Mouse (Mus musculus): ENCODE results near the gene Arl6ip4.
A peak's percentile ranks its signal among the peaks of the same experiment; 100 is the strongest.

Arl6ip4 gene

DNA sequence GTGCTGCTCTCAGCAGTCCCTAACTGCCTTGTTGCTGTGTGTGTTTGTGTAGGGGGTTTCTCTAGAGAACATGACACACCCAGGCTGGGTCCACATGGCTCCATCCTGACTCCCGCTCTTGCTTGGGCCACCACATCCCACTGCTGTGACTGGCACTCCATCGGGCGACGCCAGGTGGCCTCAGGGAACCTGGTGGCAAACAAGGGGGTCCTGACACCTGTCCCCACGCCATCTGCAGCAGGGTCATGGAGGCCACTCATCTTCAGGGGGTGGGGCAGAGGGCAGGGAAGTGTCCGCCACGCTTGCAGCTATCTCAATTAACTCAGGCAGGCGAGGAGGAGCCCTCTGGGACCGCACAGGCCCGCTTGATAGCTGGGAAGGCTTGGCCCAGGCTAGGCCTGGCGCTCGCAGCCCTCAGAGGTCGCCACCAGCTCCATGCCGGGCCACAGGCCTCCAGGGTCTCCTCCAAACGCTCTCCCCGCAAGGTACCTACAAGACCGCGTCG, 20.8 kb upstream of the Arl6ip4 start:
- DNase-seq (ENCODE audit: low read depth) = no peak

DNA sequence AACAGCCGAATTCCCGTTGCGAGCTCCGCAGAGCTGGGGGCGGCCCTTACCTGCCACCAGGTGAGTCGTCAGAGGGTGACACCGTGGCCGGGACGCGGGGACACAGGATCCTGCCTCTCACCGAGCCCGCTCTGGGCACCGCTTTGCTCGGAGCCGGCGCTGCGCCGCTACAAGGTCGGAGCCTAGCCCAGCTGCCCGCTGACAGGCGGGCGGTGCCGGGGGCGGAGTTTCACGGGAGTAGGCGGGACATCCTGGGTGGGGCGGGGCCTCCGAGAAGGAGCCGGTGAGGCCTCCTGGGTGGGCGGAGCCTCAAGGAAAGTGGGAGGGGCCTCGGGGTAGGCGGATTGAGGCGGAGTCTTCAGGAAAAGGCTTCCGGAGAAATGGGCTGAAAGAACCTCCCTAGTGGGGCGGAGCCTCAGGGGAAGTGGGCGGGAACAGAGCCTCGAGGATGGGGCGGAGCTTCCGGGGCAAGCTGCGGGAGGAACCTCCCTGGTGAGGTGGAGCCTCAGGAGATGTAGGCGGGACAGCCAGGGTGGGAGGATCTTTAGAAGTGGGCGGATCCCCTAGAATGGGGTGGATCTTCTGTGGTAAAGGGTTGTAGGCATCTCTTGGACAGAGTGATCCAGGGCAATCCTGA, 20.2 kb upstream of the Arl6ip4 start, which contains the start of gene Abcb9:
Gene Abcb9 (minus strand): TSS at position 203 of the 637 bp plus-strand sequence.
- peak; percentile 99 for DNase-seq (ENCODE audit: low read depth)

DNA sequence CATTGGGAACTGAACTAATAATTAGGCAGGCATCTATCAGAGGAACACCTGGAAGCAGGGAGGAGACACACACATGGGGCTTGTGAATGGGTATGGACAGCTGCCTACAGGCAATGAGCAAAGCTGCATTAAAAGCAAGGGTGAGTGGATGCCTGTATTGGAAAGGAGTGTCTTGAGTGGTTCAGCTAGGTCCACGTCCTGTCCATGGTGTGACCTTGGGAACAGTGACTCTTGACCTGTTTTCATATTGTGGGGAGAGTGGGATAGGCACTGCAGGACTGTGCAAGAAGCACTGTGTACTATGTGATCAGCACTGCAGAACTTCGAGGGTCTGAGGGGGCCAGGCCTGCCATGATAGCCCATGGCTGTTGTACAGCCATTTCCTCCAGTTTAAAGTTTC, 17.0 kb upstream of the Arl6ip4 start:
- no peak for DNase-seq (ENCODE audit: low read depth)

DNA sequence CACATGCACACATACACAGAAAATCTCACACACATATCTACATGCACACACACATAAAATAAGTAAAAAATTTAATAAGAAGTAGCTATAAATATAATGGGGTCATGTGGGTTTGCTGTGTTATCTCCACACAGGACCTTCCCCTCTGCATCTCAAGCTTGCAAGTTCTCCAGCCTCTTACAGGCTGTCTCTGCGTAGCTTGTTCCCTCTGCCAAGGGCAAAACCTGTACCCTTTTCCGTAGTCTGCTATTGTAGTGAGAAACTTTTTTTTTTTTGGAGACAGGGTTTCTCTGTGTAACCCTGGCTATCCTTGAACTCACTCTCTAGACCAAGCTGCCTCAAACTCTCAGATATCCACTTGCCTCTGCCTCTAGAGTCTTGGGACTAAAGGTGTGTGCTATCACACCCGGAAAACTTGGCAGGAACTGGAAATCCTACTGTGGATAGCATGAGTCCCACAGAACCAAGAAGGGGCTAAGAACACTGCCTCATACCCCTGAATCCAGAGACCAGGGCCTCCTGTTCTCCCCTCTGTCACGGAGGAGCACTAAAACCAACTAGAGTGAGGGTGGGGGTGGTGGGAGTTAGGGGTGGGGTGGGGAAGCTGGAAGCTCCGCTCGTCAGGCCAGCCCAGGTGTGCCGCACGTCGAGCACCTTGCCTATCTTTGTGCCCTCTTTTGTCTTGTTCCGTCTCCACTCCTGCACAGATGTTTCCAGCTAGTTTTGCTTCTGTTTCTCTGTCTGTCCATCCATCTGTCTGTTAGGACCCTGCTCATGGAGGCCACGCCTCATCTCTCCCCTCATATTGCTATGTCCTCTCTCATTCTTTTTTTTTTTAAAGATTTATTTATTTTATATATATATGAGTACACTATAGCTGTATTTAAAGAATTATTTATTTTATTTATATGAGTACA, 15.5 kb upstream of the Arl6ip4 start:
- DNase-seq (ENCODE audit: low read depth) = no peak

DNA sequence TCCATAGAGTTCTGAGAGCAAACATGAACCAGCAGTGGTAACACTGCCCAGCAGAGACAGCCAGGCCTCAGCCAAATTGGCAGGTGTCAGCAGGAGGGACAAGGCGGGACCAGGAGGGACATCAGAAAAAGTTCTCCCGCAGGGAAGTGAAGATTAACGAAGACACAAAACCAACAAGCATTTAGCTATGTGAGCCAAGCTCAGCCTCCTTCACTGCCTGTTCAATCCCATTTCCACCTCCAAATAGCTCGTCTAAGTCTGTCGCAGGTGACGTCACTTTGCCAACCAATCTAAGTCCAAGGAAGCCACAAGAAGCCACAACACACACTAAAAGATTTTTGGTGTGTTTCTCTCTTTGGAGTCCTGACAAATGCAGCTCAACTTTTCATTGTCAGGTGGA, 13.6 kb upstream of the Arl6ip4 start:
- DNase-seq (ENCODE audit: low read depth) = no peak

DNA sequence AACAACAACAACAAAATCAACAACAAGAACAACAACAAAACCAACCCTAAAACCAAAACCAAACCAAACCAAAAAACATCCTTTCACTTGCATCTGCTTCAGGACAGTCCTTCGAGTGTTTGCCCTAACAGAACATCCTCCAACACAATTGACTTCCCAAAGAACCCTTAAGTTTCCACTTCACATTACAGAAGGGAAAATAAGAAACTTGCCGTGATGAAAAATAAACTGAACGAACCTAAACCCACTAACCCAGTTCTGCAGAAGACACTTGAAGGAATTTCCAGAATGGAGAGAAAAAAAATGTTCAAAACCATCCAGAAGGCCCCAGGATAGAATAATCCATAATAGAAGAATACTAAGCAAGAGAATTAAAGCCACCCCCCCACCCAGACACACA, 12.9 kb upstream of the Arl6ip4 start:
- DNase-seq (ENCODE audit: low read depth) = no peak

DNA sequence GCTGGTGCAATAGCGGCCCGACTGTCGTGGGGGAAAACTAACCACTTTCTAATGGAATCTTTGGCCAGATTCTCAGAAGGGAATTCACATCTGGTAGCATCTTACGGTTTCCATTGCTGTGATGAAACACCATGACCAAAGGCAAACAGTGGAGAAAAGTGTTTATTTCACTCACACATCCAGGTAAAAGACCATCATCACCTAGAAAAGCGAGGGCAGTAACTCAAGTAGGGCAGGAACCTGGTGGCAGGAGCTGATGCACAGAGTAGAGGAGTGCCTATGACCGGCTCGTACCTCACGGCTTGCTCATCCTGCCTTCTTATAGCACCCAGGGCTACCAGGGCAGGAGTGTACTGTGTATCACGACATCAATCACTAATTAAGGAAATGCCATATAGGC, 12.3 kb upstream of the Arl6ip4 start:
- no peak for DNase-seq (ENCODE audit: low read depth)

DNA sequence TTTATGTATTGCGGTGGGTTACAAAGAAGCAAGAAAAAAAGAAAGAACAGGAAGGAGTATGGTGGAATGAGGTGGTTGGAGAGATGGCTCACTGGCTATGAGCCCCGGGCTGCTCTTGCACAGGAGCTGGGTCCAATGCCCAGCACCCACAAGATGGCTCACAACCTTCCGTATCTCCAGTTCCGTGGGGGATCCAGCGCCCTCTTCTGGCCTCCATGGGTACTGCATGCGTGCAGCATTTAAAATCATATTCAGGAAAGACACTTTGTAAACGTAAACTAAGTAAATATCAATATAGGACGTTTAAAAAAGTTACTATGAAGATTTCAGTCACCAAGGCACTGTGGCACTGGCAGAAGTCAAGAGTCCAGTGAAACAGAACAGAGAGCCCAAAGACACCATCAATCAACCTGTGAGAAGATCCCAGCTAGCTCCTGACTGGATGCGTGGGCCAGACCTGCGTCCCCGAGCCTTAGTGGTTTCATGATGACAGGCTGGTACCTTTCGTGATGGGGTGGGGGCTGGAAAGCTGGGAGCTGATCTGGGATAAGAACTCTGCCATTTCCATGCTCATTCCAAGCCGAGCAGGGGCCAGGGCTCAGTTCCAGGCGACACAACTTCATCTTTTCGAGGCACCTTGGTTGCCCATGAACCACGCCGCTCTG, 4.7 kb upstream of the Arl6ip4 start:
- no peak for DNase-seq (ENCODE audit: low read depth)

DNA sequence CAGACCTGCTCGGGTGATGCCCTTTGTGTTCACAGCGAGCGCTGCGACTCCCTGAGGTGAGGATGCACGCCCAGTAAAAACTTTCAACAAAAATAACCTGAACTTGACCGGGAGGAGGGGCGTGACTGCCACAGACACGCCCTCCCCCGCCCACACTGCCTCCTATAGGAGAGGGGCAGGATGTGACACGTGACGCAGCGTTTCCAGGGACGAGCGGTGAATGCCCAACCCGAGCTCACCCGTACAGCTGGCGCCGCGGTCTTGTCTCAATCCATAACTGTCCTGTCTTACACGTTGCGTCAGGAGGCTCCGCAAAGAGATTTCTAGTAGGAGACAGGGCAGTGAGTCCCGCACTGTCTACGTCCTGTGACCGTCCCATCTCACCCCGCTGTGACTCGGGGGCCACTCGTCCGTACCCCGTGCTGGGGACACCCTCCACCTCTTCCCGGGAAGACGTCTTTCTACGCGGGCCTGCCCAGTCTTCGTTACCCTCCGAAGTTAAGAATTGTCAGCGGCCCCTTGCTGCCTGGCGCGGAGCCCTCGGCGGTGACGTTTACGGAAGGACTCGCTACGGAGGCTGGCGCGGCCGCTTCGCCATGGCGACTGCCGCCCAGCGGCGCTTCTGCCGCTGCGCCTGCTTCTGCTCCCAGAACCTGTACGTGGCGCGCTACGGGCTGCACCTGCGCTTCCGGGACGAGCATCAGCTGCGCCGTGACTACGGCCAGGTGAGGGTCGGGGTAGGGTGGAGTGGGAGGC, 4.0 kb upstream of the Arl6ip4 start, which contains the start of gene Ogfod2:
Gene Ogfod2 (plus strand): TSS at position 556 of the 756 bp plus-strand sequence.
- DNase-seq (ENCODE audit: low read depth) = peak; percentile 95

DNA sequence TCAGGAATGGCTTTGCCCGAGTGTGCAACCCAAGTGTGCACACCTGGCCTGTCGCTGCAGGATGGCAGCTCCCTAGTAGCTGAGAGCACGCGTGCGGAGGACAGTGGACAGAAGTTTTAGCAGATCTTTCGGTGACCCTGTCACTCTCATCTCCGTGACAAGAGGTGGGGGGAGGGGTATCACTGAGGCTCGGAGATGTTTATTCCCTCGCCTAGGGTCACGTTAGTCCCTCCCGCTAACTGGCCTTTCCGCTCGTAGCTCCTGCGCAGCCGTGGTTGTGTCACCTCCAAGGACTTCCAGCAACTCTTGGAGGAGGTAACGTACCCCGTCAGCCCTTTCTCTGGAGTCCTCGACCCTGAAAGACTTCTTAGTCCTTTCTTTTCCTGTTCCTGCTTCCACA, 3.4 kb upstream of the Arl6ip4 start:
- DNase-seq (ENCODE audit: low read depth) = no peak

DNA sequence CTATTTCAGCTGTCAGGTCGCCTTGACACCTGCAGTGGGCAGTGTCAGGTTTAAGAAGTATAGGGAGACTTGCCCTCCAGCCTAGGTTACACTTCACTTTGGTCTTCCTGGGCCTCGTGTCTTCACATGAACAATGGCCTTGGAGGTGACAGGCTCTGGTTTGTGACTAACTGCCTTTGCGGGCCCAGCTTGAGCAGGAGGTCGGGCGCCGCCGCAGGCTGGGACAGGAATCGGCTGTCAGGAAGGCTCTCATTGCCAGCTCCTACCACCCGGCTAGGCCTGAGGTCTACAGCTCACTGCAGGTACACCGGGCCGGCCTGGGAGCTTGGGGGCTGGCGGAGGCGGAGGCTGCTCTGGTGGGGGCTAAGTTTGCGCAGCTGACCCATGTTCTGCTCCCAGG, 2.9 kb upstream of the Arl6ip4 start:
- no peak for DNase-seq (ENCODE audit: low read depth)

DNA sequence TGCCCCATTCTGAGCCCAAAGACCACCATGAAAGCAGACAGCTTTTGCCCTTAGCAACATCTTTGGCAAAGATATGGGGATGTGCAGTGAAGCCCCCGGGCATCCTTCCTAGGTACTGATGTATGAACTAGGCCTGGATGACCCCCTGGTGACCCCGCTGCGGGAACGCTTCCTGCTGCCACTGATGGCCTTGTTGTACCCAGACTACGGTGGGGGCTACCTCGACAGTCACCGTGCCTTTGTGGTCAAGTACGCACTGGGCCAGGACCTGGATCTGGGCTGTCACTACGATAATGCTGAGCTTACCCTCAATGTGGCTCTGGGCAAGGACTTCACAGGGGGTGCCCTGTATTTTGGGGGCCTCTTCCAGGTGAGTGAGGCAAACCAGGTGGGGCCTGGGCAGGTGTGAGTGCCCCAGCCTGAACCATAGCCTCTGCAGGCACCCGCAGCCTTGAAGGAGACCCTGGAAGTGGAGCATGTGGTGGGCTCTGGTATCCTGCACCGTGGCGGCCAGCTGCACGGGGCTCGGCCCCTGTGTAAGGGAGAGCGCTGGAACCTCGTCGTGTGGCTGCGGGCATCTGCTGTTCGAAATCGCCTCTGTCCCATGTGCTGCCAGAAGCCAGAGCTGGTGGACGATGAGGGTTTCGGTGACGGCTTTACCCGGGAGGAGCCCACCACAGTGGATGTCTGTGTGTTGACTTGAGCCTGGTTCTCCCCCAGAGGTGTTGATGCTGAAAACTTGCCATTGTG, 1.4 kb upstream of the Arl6ip4 start:
- DNase-seq (ENCODE audit: low read depth) = no peak

DNA sequence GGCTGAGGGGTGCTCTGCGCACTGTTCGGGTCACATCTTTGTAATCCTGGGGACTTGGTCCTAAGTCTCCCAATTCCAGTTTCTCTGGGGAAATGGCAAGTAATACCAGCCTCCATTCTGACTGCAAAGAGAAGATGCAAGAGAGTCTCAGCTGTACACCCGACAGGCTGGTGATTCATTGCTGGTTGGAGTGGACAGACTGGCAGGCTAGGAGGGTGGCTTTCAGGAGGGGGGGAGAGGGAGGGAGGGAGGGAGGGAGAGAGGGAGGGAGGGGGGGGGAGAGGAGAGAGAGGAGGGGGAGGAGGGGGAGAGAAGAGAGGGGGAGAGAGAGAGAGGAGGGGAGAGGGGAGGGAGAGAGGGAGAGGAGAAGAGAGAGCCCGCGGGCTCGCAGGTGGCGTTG, 358 bp upstream of the Arl6ip4 start:
- no peak for DNase-seq (ENCODE audit: low read depth)

DNA sequence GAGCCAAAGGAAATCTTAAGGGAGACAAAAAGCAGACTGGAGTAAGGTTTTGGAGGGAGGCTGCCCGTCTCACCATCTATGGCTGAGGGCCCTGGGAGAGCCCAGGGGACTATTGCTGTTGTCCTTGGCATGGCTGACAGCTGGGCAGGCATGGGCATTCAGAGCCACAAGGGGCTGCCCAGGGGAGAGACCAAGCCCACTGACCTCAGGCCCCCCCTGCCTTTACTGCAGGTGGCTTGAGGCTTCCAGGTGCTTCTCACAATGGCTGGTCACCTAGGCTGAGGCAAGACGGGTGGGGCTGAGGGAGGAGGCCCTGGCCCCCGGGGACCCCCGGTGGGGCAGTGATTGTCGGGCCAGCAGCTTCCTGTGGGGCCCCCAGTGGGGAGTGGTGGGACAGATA, 3.3 kb downstream of the Arl6ip4 start:
- no peak for DNase-seq (ENCODE audit: low read depth)

DNA sequence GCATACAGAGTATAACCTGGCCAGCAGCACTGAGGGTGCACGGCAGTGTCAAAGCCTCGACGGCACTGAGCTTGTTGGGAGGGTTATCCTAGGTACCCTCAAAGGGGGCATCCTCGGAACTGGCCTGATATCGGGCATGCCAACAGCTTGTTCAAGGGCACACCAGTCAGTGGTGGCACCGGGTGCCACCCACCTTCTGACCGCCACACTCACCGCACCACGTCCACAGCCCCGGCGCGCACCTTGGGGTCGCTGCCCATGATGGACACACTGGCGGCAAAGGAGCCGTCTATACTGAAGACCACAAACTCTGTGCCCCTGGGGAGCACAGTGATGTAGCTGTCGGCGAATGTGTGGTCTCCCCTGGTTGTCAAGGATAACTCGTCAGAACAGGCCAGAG, 6.5 kb downstream of the Arl6ip4 start:
- DNase-seq (ENCODE audit: low read depth) = no peak

DNA sequence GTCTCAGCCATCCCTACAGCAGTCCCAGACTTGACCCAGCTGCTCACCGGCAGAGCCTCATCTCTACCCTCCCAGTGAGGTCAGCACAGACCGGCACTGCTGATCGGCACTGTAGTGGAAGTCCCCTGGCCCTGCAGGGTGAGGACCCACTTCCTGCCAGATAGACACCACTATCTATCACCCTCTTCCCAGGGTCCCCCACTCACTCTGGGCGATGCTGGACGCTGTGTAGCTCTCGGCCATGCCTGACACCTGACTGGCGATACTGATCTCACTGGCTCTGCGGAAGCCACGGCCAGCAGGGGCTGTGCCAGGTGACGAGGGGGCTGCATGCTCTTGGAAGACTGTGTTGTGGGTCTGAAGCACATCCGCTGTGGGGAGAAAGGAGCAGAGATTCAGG, 9.2 kb downstream of the Arl6ip4 start:
- DNase-seq (ENCODE audit: low read depth) = no peak

DNA sequence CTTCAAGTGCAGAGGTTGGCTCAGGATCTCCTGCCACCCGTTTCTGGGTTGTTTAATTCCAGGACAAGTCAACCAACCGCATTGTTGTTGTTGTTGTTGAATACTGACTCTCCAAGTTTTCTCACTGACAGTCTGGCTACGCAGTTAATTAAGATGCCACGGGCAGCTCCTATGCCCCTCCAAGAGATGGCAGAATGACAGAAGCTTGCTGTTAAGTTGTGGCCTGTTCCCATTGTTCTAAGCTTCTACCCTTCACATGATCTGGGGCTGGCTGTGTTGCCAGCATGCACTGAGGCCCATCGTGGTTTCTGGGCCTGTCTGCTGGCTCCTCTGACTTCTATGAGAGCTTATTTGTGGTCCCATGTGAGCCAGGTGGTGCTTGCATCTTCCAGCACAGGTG, 18.4 kb downstream of the Arl6ip4 start:
- no peak for DNase-seq (ENCODE audit: low read depth)

DNA sequence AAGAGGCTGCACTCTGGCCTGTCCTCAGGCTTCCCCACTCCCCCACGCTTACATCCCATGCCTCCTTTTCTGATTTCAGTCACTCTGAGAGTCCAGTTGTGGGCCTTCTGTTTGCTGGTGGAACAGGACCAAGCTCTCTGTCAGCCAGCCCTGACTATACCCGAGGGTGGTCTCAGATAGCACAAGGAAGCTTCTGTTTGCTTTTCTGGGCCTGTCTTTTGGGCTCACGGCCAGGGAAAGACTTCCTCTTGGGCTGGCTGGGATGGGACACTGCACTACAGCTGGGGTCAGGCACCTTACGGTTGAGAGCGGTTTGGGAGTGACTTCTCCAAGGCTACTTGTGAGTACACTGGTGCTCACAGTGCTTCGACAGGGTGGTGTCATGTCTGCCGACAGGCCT, 22.2 kb downstream of the Arl6ip4 start:
- no peak for DNase-seq (ENCODE audit: low read depth)

DNA sequence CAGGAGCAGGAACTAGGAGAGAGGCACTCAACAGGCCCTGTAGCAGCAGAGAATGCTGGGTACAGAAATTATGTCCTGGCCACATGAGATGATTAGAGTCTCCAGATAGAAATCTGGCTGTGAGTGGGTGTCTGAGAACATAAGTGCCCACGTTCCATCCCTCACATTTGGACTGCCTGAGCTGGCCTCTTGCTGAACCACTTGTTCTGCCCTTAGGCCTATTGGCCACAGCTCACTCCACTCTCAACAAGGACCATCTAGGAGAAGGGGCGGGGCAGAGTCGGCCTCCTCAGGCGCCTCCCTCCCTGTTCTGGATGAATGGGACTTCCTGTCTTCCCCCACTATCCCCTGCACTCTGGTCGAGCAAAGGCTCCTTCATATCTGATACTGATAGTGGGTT, 33.1 kb downstream of the Arl6ip4 start:
- no peak for DNase-seq (ENCODE audit: low read depth)

DNA sequence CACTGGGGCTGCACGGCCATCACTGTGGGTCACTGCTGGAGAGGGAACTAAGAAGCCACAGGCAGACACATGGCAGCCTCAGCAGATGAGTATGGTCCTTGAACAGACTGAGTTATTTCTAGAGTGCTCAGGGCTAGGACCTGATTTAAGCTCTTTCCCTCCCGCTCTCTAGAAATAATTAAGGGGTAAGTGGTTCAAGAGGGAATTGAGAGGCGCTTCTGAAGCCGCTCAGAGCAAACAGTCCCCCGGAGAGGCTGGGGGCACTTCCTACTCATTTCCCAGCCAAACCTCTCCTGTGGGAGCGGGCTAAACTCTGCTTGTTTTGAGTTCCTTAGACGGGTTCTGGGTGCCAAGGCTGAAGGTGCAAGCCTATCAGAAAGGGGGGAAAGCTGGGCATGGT, 35.0 kb downstream of the Arl6ip4 start:
- DNase-seq (ENCODE audit: low read depth) = no peak

DNA sequence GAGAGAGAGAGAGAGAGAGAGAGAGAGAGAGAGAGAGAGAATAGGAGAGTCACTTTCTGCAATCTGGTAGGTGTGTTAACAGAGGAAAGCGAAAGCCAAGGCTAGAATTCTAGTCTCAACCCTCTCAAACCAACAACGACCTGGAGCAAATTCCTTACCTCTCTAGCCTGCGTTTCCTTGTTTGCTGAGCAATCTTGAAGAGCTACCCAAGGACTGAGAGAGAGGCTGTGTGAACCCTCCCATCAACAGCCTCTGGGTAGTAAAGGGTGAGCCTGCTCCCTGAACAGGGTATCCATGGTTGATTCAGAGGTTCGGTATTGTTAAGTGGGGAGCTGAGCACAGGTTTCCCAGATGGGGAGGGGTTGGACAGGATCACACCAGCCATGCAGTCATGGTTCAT, 36.8 kb downstream of the Arl6ip4 start:
- no peak for DNase-seq (ENCODE audit: low read depth)
